Mouse (Mus musculus) liver, embryonic 14.5 days (tissue): Measurements from ENCODE around the gene Kcnip2. TPM values are rescaled to one million over a fixed set of nuclear protein-coding genes. Genes with fewer than 3 reads are reported as not detected.
A peak's percentile ranks its signal among the peaks of the same experiment; 100 is the strongest.

ENCODE experiments used
- ATAC-seq: fragments of 200-750 bp; cut with Nextera tagmentation; 2 replicates; pipeline ENCODE4 v1.8.0; 2017; ENCODE audit warnings: moderate number of reproducible peaks, mild to moderate bottlenecking, moderate library complexity; ENCODE audit not compliant: insufficient read depth
- DNase-seq, 3 experiments: peaks; one replicate each; pipeline ENCODE4 v3.0.0-alpha.2; 2012 to 2013; ENCODE audit warnings: low read depth in 3 of 3, low spot score in 3 of 3
- H3K27ac ChIP-seq: fragments of 300-500 bp; sonication (generic); 2 replicates; pipeline ENCODE4 v1.5.1; 2014; ENCODE audit warnings: moderate library complexity, mild to moderate bottlenecking, control low read depth, inconsistent platforms
- H3K27me3 ChIP-seq: fragments of 300-500 bp; sonication (generic); 2 replicates; pipeline ENCODE4 v1.6.1; 2014; ENCODE audit warnings: mild to moderate bottlenecking, low read length, moderate library complexity; ENCODE audit not compliant: control insufficient read depth, insufficient read depth
- H3K36me3 ChIP-seq: fragments of 300-500 bp; sonication (generic); replicated peaks from 2 replicates; pipeline ENCODE4 v1.6.1; 2014; ENCODE audit warnings: low read depth; ENCODE audit not compliant: control insufficient read depth, insufficient read depth
- H3K4me1 ChIP-seq, 2 experiments: fragments of 200-500 bp in 1 of 2; fragments of 300-500 bp in 1 of 2; sonication (generic) in 1 of 2; replicated peaks; 2 replicates each; pipeline ENCODE4 v1.6.1; 2012 to 2014; ENCODE audit warnings: antibody characterized with exemption in 1 of 2, inconsistent platforms in 1 of 2, low read length in 1 of 2; ENCODE audit not compliant: control insufficient read depth in 2 of 2, insufficient read depth in 2 of 2
- H3K4me2 ChIP-seq: fragments of 300-500 bp; sonication (generic); 2 replicates; pipeline ENCODE4 v1.6.1; 2014; ENCODE audit warnings: low read depth, mild to moderate bottlenecking, control low read depth, moderate library complexity
- H3K4me3 ChIP-seq, 2 experiments: fragments of 200-500 bp in 1 of 2; fragments of 300-500 bp in 1 of 2; sonication (generic) in 1 of 2; 2 replicates each; pipeline ENCODE4 v1.5.1; 2012 to 2014; ENCODE audit warnings: low read depth in 2 of 2, low read length in 2 of 2, mild to moderate bottlenecking in 2 of 2, control low read depth in 1 of 2, inconsistent platforms in 1 of 2, moderate library complexity in 1 of 2; ENCODE audit not compliant: insufficient read depth in 1 of 2
- H3K9ac ChIP-seq: fragments of 300-500 bp; sonication (generic); replicated peaks from 2 replicates; pipeline ENCODE4 v1.6.1; 2014; ENCODE audit warnings: mild to moderate bottlenecking, control low read depth, moderate library complexity
- H3K9me3 ChIP-seq: fragments of 300-500 bp; sonication (generic); 2 replicates; pipeline ENCODE4 v1.6.1; 2016; ENCODE audit warnings: low read length, mixed read lengths; ENCODE audit not compliant: control insufficient read depth
- CTCF ChIP-seq: IDR thresholded peaks from 2 replicates; pipeline ENCODE4 v1.5.1; 2016; ENCODE audit warnings: antibody characterized with exemption, low read depth, control low read depth
- EP300 ChIP-seq: IDR thresholded peaks from 2 replicates; pipeline ENCODE4 v1.6.1; 2016; ENCODE audit warnings: antibody characterized with exemption, low read depth
- WGBS: fragments of 180-500 bp; shearing (Covaris S2); extraction: QIAGEN DNeasy Blood & Tissue Kit; methylation state at CpG from one replicate; pipeline ENCODE4 v1.1.7; 2014; ENCODE audit not compliant: insufficient replicate concordance; 5-methylcytosine and 5-hydroxymethylcytosine counted together
- polyA plus RNA-seq, 2 experiments: library from polyadenylated mRNA; depleted of rRNA in 1 of 2; stranded (reverse) in 1 of 2; unstranded in 1 of 2; fragments of >200 nt; fragmentation: Nextera tagmentation in 1 of 2; extraction: Ambion mirVana in 1 of 2; gene quantifications; 2 replicates each; pipeline versions ENCODE4 v1.2.1 to v1.2.3; 2012 to 2014

Kcnip2 gene
- polyA plus RNA-seq, 2 experiments = 1.7 TPM

- H3K9ac ChIP-seq = no peak overlapping the region
- TF ChIP-seq EP300 (no peak), CTCF (no peak)
- H3K36me3 ChIP-seq = peaks cover 91% of the 10 kb centered on the region
- no peak overlapping the region for H3K4me2 ChIP-seq
- ATAC-seq (no peak), DNase-seq (no peak)
- no peak overlapping the region for H3K4me3 ChIP-seq
- no peaks in the 10 kb centered on the region for H3K27me3 ChIP-seq
- no peaks in the 10 kb centered on the region for H3K4me1 ChIP-seq
- WGBS = 88% methylated on average over 3 of the region's 3 CpGs
- no peaks in the 10 kb centered on the region for H3K9me3 ChIP-seq
- no peak overlapping the region for H3K27ac ChIP-seq
Observed at GRCm38 (mm10) chr19:45760810-45761209, 55.1 kb downstream of the Kcnip2 start.

- DNase-seq (no peak), ATAC-seq (no peak)
- Histone ChIP-seq H3K27me3 (no peaks in the 10 kb centered on the region), H3K27ac (no peak overlapping the region), H3K4me3 (no peak overlapping the region), H3K9me3 (no peaks in the 10 kb centered on the region), H3K36me3 (peaks cover 88% of the 10 kb centered on the region), H3K4me2 (no peak overlapping the region), H3K4me1 (no peaks in the 10 kb centered on the region), H3K9ac (no peak overlapping the region)
- 94% methylated on average over 5 of the region's 5 CpGs for WGBS
- no peak for TF ChIP-seq CTCF
- TF ChIP-seq EP300 = no peak
Observed at GRCm38 (mm10) chr19:45758671-45759070, 57.2 kb downstream of the Kcnip2 start.

DNA sequence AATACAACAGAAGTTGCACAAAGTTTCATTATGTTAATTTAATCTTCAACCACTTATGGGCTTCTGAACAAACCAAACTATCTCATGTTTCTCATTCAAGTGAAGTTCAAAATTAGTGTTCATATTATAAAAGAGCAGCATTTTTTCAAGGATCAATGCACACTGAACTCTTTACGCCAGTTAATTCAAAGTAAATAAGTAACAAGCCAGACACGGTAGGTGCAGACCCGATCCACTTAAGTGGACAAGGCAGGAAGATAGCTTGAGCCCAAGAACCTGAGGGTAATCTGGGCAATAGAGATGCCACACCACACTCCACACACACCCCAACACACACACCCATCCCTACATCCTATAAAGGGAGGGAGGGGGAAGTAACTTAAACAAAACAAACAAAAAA, 62.3 kb downstream of the Kcnip2 start:
- TF ChIP-seq CTCF (no peak), EP300 (no peak)
- peaks cover 0 to 4% of the 10 kb centered on the region in 2 experiments; a peak in 1 of 4 replicates for H3K4me1 ChIP-seq
- H3K4me3 ChIP-seq = no peak overlapping the region
- no peak overlapping the region for H3K9ac ChIP-seq
- DNase-seq = no peak
- 85% methylated on average over 3 of the region's 3 CpGs for WGBS
- H3K27ac ChIP-seq = no peak overlapping the region
- peaks cover 61% of the 10 kb centered on the region for H3K36me3 ChIP-seq
- no peak overlapping the region for H3K4me2 ChIP-seq
- no peak for ATAC-seq
- no peaks in the 10 kb centered on the region for H3K9me3 ChIP-seq
- H3K27me3 ChIP-seq = no peaks in the 10 kb centered on the region

DNA sequence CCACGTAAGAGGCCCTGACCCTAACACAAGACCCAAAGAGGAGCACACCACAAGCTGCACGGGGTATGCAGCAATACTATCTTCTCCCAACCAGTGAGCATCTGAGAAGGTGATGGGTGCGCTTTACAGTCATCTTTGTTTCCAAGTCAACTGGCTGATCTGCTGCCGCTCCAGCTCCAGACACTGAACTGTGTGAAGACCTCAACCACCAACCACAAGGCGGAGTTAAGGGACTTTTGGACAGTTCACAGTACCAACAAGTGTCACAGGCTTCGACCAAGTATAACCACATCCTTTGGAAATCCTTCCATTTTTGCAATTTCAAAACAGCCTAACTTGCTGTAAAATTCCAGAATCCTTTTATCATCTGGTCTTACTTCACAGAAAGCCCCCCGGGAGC, 64.0 kb downstream of the Kcnip2 start:
- WGBS = 74% methylated on average over 7 of the region's 7 CpGs
- Histone ChIP-seq H3K36me3 (peaks cover 44% of the 10 kb centered on the region), H3K27me3 (no peaks in the 10 kb centered on the region)

GRCm38 (mm10) chr19:45749243-45750043, 66.4 kb downstream of the Kcnip2 start, which contains the start of gene Npm3:
Npm3 (minus strand) TSS chr19:45749591.
- Histone ChIP-seq H3K4me1 (peaks cover 0 to 8% of the 10 kb centered on the region in 2 experiments; a peak in 1 of 4 replicates), H3K27ac (no peak within 1 kb of the TSS; the same call in 1 of the 2 replicates), H3K9me3 (no peaks in the 10 kb centered on the region), H3K27me3 (peaks cover 19% of the 10 kb centered on the region), H3K9ac (peak within 1 kb of the TSS; percentile 82), H3K4me3 (peak within 1 kb of the TSS; percentile 73 to 95), H3K36me3 (peaks cover 24% of the 10 kb centered on the region), H3K4me2 (peak within 1 kb of the TSS; percentile 95)
- under 1% methylated on average over 60 of the region's 60 CpGs for WGBS
- DNase-seq = peak; percentile 70 to 72 (median 71)
- TF ChIP-seq EP300 (no peak), CTCF (no peak)
- peak; percentile 79 for ATAC-seq

More for the DNA sequence above, 64.0 kb downstream of the Kcnip2 start:
- Histone ChIP-seq H3K4me1 (peaks cover 0 to 8% of the 10 kb centered on the region in 2 experiments; a peak in 1 of 4 replicates), H3K4me3 (no peak overlapping the region), H3K9me3 (no peaks in the 10 kb centered on the region), H3K9ac (no peak overlapping the region), H3K4me2 (no peak overlapping the region), H3K27ac (no peak overlapping the region)
- DNase-seq (no peak), ATAC-seq (no peak)
- no peak for TF ChIP-seq EP300
- TF ChIP-seq CTCF = no peak
